Mouse (Mus musculus): Measurements from ENCODE around the gene Ptgir. TPM values are rescaled to one million over a fixed set of nuclear protein-coding genes. Genes with fewer than 3 reads are reported as not detected.

Gene Ptgir
- 10 to 100 TPM in 2 of 26 experiments, 1 to 10 TPM in 24; 1.4 to 12.8 (median 4.6) TPM for total RNA-seq (2018; cell fraction: chromatin; rRNA removed)
- 10 to 100 TPM in 7 of 26 experiments, 1 to 10 TPM in 19; 2.9 to 21.7 (median 7.9) TPM for total RNA-seq (2018; cell fraction: cytosol; rRNA removed)
- 10 to 100 TPM in 18 of 26 experiments, 1 to 10 TPM in 8; 3.3 to 24.8 (median 11.9) TPM for total RNA-seq (2018; cell fraction: nucleus; rRNA removed)
- 2.2 to 3.8 TPM (median 3.6 TPM) in 3 replicates for polyA plus RNA-seq (2018)

- Histone ChIP-seq H3K36me3 (ENCODE audit: inconsistent target) (no peaks in the 10 kb centered on the region), H3K79me2 (ENCODE audit: inconsistent target) (peaks cover 30% of the 10 kb centered on the region), H3K27ac (peak within 1 kb of the TSS; percentile 78), H3K4me3 (ENCODE audit: inconsistent target) (peak within 1 kb of the TSS; percentile 20; the same call in 1 of the 2 replicates)
- WGBS (ENCODE audit: missing documents): 10% methylated on average over 5 of the region's 6 CpGs
Measured at GRCm38 (mm10) chr7:16906281-16906680, at the start of gene Ptgir. Ptgir (plus strand) TSS chr7:16906490.

GRCm38 (mm10) chr7:16858336-16858735, 48.0 kb upstream of the Ptgir start:
- Histone ChIP-seq H3K79me2 (ENCODE audit: inconsistent target) (no peaks in the 10 kb centered on the region), H3K27ac (no peak overlapping the region), H3K4me3 (ENCODE audit: inconsistent target) (no peak overlapping the region), H3K36me3 (ENCODE audit: inconsistent target) (peaks cover 28% of the 10 kb centered on the region)
- 53% methylated on average over 15 of the region's 17 CpGs for WGBS (ENCODE audit: missing documents)

GRCm38 (mm10) chr7:16859902-16860651, 46.2 kb upstream of the Ptgir start:
- peaks cover 18% of the 10 kb centered on the region for H3K36me3 ChIP-seq (ENCODE audit: inconsistent target)

GRCm38 (mm10) chr7:16867488-16867887, 38.8 kb upstream of the Ptgir start:
- H3K79me2 ChIP-seq (ENCODE audit: inconsistent target): no peaks in the 10 kb centered on the region
- no peak overlapping the region for H3K27ac ChIP-seq
- 90% methylated on average over 3 of the region's 3 CpGs for WGBS (ENCODE audit: missing documents)
- peaks cover 8% of the 10 kb centered on the region; the same call in 1 of the 2 replicates for H3K36me3 ChIP-seq (ENCODE audit: inconsistent target)
- H3K4me3 ChIP-seq (ENCODE audit: inconsistent target): no peak overlapping the region

More at GRCm38 (mm10) chr7:16859902-16860651, 46.2 kb upstream of the Ptgir start:
- 55% methylated on average over 5 of the region's 5 CpGs for WGBS (ENCODE audit: missing documents)
- H3K4me3 ChIP-seq (ENCODE audit: inconsistent target): no peak overlapping the region
- H3K79me2 ChIP-seq (ENCODE audit: inconsistent target): no peaks in the 10 kb centered on the region
- H3K27ac ChIP-seq: no peak overlapping the region

GRCm38 (mm10) chr7:16869497-16869896, 36.8 kb upstream of the Ptgir start:
- WGBS (ENCODE audit: missing documents): 96% methylated on average over 16 of the region's 16 CpGs
- H3K4me3 ChIP-seq (ENCODE audit: inconsistent target): no peak overlapping the region
- H3K36me3 ChIP-seq (ENCODE audit: inconsistent target): peaks cover 8% of the 10 kb centered on the region; the same call in 1 of the 2 replicates
- no peaks in the 10 kb centered on the region for H3K79me2 ChIP-seq (ENCODE audit: inconsistent target)
- no peak overlapping the region for H3K27ac ChIP-seq

GRCm38 (mm10) chr7:16871600-16871999, 34.7 kb upstream of the Ptgir start:
- no peak overlapping the region for H3K4me3 ChIP-seq (ENCODE audit: inconsistent target)
- H3K79me2 ChIP-seq (ENCODE audit: inconsistent target): no peaks in the 10 kb centered on the region
- no peak overlapping the region for H3K27ac ChIP-seq
- 0 out of 2 replicates have a peak, but pooled peaks cover 8% of the 10 kb centered on the region for H3K36me3 ChIP-seq (ENCODE audit: inconsistent target)
- 88% methylated on average over 10 of the region's 10 CpGs for WGBS (ENCODE audit: missing documents)

- 95% methylated on average over 9 of the region's 9 CpGs for WGBS (ENCODE audit: missing documents)
- Histone ChIP-seq H3K79me2 (ENCODE audit: inconsistent target) (no peaks in the 10 kb centered on the region), H3K36me3 (ENCODE audit: inconsistent target) (0 out of 2 replicates have a peak, but pooled peaks cover 8% of the 10 kb centered on the region), H3K27ac (no peak overlapping the region), H3K4me3 (ENCODE audit: inconsistent target) (no peak overlapping the region)
Measured at GRCm38 (mm10) chr7:16872478-16872877, 33.8 kb upstream of the Ptgir start.

- H3K27ac ChIP-seq: no peak overlapping the region
- WGBS (ENCODE audit: missing documents): 91% methylated on average over 4 of the region's 4 CpGs
- H3K79me2 ChIP-seq (ENCODE audit: inconsistent target): no peaks in the 10 kb centered on the region
- 0 out of 2 replicates have a peak, but pooled peaks cover 8% of the 10 kb centered on the region for H3K36me3 ChIP-seq (ENCODE audit: inconsistent target)
- H3K4me3 ChIP-seq (ENCODE audit: inconsistent target): no peak overlapping the region
Measured at GRCm38 (mm10) chr7:16873392-16873791, 32.9 kb upstream of the Ptgir start.

GRCm38 (mm10) chr7:16874190-16874589, 32.1 kb upstream of the Ptgir start:
- Histone ChIP-seq H3K36me3 (ENCODE audit: inconsistent target) (0 out of 2 replicates have a peak, but pooled peaks cover 8% of the 10 kb centered on the region), H3K79me2 (ENCODE audit: inconsistent target) (no peaks in the 10 kb centered on the region), H3K27ac (peak overlapping the region; percentile 66), H3K4me3 (ENCODE audit: inconsistent target) (peak overlapping the region; percentile 37)
- 2% methylated on average over 17 of the region's 17 CpGs for WGBS (ENCODE audit: missing documents)

GRCm38 (mm10) chr7:16874756-16875309, 31.5 kb upstream of the Ptgir start:
- Histone ChIP-seq H3K36me3 (ENCODE audit: inconsistent target) (0 out of 2 replicates have a peak, but pooled peaks cover 4% of the 10 kb centered on the region), H3K27ac (peak overlapping the region; percentile 66), H3K79me2 (ENCODE audit: inconsistent target) (no peaks in the 10 kb centered on the region), H3K4me3 (ENCODE audit: inconsistent target) (peak overlapping the region; percentile 37)
- 1% methylated on average over 27 of the region's 33 CpGs for WGBS (ENCODE audit: missing documents)

GRCm38 (mm10) chr7:16875310-16875325, 31.2 kb upstream of the Ptgir start, which contains the start of gene Dact3:
Dact3 (plus strand) TSS chr7:16875317.
- peak within 1 kb of the TSS; percentile 37 for H3K4me3 ChIP-seq (ENCODE audit: inconsistent target)
- H3K79me2 ChIP-seq (ENCODE audit: inconsistent target): no peaks in the 10 kb centered on the region
- no CpG with 5 or more reads among the region's 1 CpGs for WGBS (ENCODE audit: missing documents)
- 0 out of 2 replicates have a peak, but pooled peaks cover under 1% of the 10 kb centered on the region for H3K36me3 ChIP-seq (ENCODE audit: inconsistent target)
- H3K27ac ChIP-seq: peak within 1 kb of the TSS; percentile 66

- no peaks in the 10 kb centered on the region for H3K79me2 ChIP-seq (ENCODE audit: inconsistent target)
- no peak overlapping the region for H3K4me3 ChIP-seq (ENCODE audit: inconsistent target)
- WGBS (ENCODE audit: missing documents): 0% methylated on average over 28 of the region's 42 CpGs
- no peak overlapping the region for H3K27ac ChIP-seq
- no peaks in the 10 kb centered on the region for H3K36me3 ChIP-seq (ENCODE audit: inconsistent target)
Measured at GRCm38 (mm10) chr7:16875326-16875725, 31.0 kb upstream of the Ptgir start.

- 42% methylated on average over 11 of the region's 11 CpGs for WGBS (ENCODE audit: missing documents)
- no peak overlapping the region for H3K4me3 ChIP-seq (ENCODE audit: inconsistent target)
- no peak overlapping the region for H3K27ac ChIP-seq
- no peaks in the 10 kb centered on the region for H3K36me3 ChIP-seq (ENCODE audit: inconsistent target)
- H3K79me2 ChIP-seq (ENCODE audit: inconsistent target): no peaks in the 10 kb centered on the region
Measured at GRCm38 (mm10) chr7:16876006-16876405, 30.3 kb upstream of the Ptgir start.

GRCm38 (mm10) chr7:16876608-16877007, 29.7 kb upstream of the Ptgir start:
- Histone ChIP-seq H3K27ac (no peak overlapping the region), H3K79me2 (ENCODE audit: inconsistent target) (no peaks in the 10 kb centered on the region), H3K4me3 (ENCODE audit: inconsistent target) (no peak overlapping the region), H3K36me3 (ENCODE audit: inconsistent target) (no peaks in the 10 kb centered on the region)
- WGBS (ENCODE audit: missing documents): 26% methylated on average over 13 of the region's 13 CpGs

GRCm38 (mm10) chr7:16877717-16878116, 28.6 kb upstream of the Ptgir start:
- 82% methylated on average over 3 of the region's 3 CpGs for WGBS (ENCODE audit: missing documents)
- H3K27ac ChIP-seq: no peak overlapping the region
- H3K36me3 ChIP-seq (ENCODE audit: inconsistent target): no peaks in the 10 kb centered on the region
- no peaks in the 10 kb centered on the region for H3K79me2 ChIP-seq (ENCODE audit: inconsistent target)
- no peak overlapping the region for H3K4me3 ChIP-seq (ENCODE audit: inconsistent target)

Measured in macrophage (primary cell).